Mouse (Mus musculus) kidney, postnatal 0 days (tissue): ENCODE measurements around the gene Pcid2. TPM values are rescaled to one million over a fixed set of nuclear protein-coding genes. Genes with fewer than 3 reads are reported as not detected.
A peak's percentile ranks its signal among the peaks of the same experiment; 100 is the strongest.
"Not testable (repeated sequence)": the region's sequence is repeated elsewhere in the genome, so short reads cannot be mapped to it uniquely, and the experiment has no call there.

Experiments used
- ATAC-seq: fragments of 200-750 bp; cut with Nextera tagmentation; replicated peaks from 2 replicates; pipeline ENCODE4 v1.8.0; 2017; ENCODE audit warnings: low read depth, moderate number of reproducible peaks, moderate TSS enrichment, moderate library complexity; ENCODE audit not compliant: low FRiP score
- DNase-seq: peaks from one replicate; pipeline ENCODE4 v3.0.0-alpha.2; 2016; ENCODE audit warnings: low spot score
- H3K27ac ChIP-seq: fragments of 300-500 bp; sonication (generic); 2 replicates; pipeline ENCODE4 v1.5.1; 2014; ENCODE audit warnings: mild to moderate bottlenecking
- H3K27me3 ChIP-seq: fragments of 300-500 bp; sonication (generic); 2 replicates; pipeline ENCODE4 v1.6.1; 2014; ENCODE audit warnings: low read length, mixed read lengths; ENCODE audit not compliant: insufficient read depth
- H3K36me3 ChIP-seq: fragments of 300-500 bp; sonication (generic); 2 replicates; pipeline ENCODE4 v1.6.1; 2014; ENCODE audit warnings: low read length, mixed read lengths; ENCODE audit not compliant: insufficient read depth
- H3K4me1 ChIP-seq: fragments of 300-500 bp; sonication (generic); replicated peaks from 2 replicates; pipeline ENCODE4 v1.6.1; 2014; ENCODE audit warnings: antibody characterized with exemption, low read length, mixed read lengths; ENCODE audit not compliant: insufficient read depth
- H3K4me2 ChIP-seq: fragments of 300-500 bp; sonication (generic); 2 replicates; pipeline ENCODE4 v1.6.1; 2014; ENCODE audit warnings: mild to moderate bottlenecking, low read length, moderate library complexity, mixed read lengths
- H3K4me3 ChIP-seq: fragments of 300-500 bp; sonication (generic); replicated peaks from 2 replicates; pipeline ENCODE4 v1.5.1; 2014; ENCODE audit warnings: low read depth, low read length
- H3K9ac ChIP-seq: fragments of 300-500 bp; sonication (generic); 2 replicates; pipeline ENCODE4 v1.6.1; 2014; ENCODE audit warnings: low read depth, low read length
- H3K9me3 ChIP-seq: fragments of 300-500 bp; sonication (generic); replicated peaks from 2 replicates; pipeline ENCODE4 v1.6.1; 2016; ENCODE audit warnings: low read length, inconsistent platforms, mixed read lengths
- CTCF ChIP-seq: IDR thresholded peaks from 2 replicates; pipeline ENCODE4 v1.5.1; 2016; ENCODE audit warnings: antibody characterized with exemption, low read depth, mild to moderate bottlenecking, moderate library complexity
- WGBS: fragments of 180-500 bp; shearing (Covaris S2); extraction: QIAGEN DNeasy Blood & Tissue Kit; methylation state at CpG from one replicate; pipeline ENCODE4 v1.1.7; 2014; 5-methylcytosine and 5-hydroxymethylcytosine counted together
- polyA plus RNA-seq: library from polyadenylated mRNA; unstranded; fragments of >200 nt; fragmentation: Nextera tagmentation; extraction: Ambion mirVana; gene quantifications from 2 replicates; pipeline ENCODE4 v1.2.1, GENCODE M21; 2015

Gene Pcid2
- polyA plus RNA-seq, 1 experiment from 2014 or later, result 26.4 TPM

DNA sequence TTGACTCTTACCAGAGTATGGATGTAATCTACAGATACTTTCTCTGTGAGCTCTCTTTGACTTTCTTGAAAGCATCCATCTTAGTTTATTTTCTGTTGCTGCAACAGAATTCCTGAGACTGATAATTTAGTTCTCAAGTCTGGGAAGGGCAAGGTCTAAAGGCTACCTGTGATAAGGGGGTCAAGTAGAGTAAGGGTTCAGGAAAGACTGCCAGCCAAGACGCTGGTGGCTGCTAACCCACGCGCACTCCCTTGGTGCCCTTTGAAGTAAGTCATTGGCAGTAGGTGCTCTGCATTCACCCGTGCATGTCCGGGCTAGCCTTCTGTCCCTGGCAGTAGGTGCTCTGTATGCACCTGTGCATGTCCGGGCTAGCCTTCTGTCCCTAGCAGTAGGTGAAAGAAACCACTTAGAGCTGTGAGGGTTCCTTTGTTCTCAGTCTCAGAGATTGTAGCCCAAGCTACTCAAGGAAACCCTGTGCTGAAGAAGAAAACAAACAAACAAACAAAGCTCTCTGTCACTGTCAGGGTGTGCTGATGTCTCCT is 34.5 kb upstream of the Pcid2 start:
- TF ChIP-seq CTCF, result no peak
- no peak overlapping the region for H3K9ac ChIP-seq
- DNase-seq (no peak), ATAC-seq (no peak)
- no peak overlapping the region for H3K4me3 ChIP-seq
- WGBS, result 92% methylated on average over 6 of the region's 6 CpGs
- no peak overlapping the region for H3K27ac ChIP-seq
- no peaks in the 10 kb centered on the region for H3K27me3 ChIP-seq
- H3K9me3 ChIP-seq, result no peaks in the 10 kb centered on the region
- peaks cover 91% of the 10 kb centered on the region for H3K36me3 ChIP-seq
- H3K4me1 ChIP-seq, result no peaks in the 10 kb centered on the region
- no peak overlapping the region for H3K4me2 ChIP-seq

DNA sequence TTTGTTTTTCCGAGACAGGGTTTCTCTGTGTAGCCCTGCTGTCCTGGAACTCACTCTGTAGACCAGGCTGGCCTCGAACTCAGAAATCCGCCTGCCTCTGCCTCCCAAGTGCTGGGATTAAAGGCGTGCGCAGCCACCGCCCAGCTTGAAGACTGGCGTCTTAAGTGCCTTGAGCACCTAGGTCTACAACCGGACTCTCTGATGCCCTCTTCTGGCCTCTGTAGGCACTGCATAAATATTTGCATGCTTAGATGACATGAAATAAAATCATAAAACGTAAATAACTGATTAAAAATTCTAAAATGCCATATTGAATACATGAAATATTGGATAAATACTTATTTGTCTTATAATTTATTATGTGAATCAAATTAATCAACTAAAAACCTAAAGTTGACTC is 27.0 kb upstream of the Pcid2 start:
- not testable (repeated sequence) for H3K4me3 ChIP-seq, H3K9ac ChIP-seq, H3K4me1 ChIP-seq, H3K27ac ChIP-seq, ATAC-seq, H3K4me2 ChIP-seq, H3K27me3 ChIP-seq, H3K9me3 ChIP-seq
- peak; percentile 54 for DNase-seq
- peak; percentile 76 for TF ChIP-seq CTCF
- H3K36me3 ChIP-seq, result peaks cover 67% of the 10 kb centered on the region
- 69% methylated on average over 9 of the region's 9 CpGs for WGBS

DNA sequence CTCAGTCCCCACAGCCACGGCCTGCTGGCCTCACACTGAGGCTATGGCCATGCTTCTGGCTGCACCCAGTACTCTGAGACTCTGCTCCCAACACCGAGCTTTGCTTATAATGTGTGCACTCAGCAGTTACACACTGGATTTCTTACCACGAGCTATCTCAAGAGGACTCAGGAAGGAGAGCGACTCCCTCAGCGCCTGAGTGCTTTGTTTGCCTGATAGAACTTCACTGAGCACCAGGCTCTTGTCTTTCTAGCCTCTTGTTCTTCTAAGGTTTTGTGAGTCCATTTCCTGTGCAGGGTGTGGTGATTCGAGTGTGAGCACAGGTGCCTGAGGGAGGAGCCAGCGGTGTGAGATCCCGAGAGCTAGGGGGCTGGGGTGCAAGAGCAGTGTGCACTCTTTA is 19.6 kb upstream of the Pcid2 start:
- no peak for ATAC-seq
- DNase-seq, result no peak
- H3K27ac ChIP-seq, result no peak overlapping the region
- WGBS, result 95% methylated on average over 8 of the region's 8 CpGs
- H3K9me3 ChIP-seq, result no peaks in the 10 kb centered on the region
- H3K9ac ChIP-seq, result no peak overlapping the region
- H3K27me3 ChIP-seq, result no peaks in the 10 kb centered on the region
- H3K36me3 ChIP-seq, result peaks cover 47% of the 10 kb centered on the region
- no peaks in the 10 kb centered on the region for H3K4me1 ChIP-seq
- no peak overlapping the region for H3K4me2 ChIP-seq
- no peak for TF ChIP-seq CTCF
- H3K4me3 ChIP-seq, result no peak overlapping the region

- WGBS, result 90% methylated on average over 7 of the region's 7 CpGs
- ATAC-seq, result no peak
- no peak for TF ChIP-seq CTCF
- H3K9ac ChIP-seq, result no peak overlapping the region
- no peaks in the 10 kb centered on the region for H3K4me1 ChIP-seq
- no peaks in the 10 kb centered on the region for H3K9me3 ChIP-seq
- H3K27ac ChIP-seq, result no peak overlapping the region
- H3K36me3 ChIP-seq, result peaks cover 47% of the 10 kb centered on the region
- no peaks in the 10 kb centered on the region for H3K27me3 ChIP-seq
- H3K4me2 ChIP-seq, result no peak overlapping the region
- no peak overlapping the region for H3K4me3 ChIP-seq
- DNase-seq, result no peak
Measured at GRCm38 (mm10) chr8:13122887-13123421, 17.7 kb upstream of the Pcid2 start.

DNA sequence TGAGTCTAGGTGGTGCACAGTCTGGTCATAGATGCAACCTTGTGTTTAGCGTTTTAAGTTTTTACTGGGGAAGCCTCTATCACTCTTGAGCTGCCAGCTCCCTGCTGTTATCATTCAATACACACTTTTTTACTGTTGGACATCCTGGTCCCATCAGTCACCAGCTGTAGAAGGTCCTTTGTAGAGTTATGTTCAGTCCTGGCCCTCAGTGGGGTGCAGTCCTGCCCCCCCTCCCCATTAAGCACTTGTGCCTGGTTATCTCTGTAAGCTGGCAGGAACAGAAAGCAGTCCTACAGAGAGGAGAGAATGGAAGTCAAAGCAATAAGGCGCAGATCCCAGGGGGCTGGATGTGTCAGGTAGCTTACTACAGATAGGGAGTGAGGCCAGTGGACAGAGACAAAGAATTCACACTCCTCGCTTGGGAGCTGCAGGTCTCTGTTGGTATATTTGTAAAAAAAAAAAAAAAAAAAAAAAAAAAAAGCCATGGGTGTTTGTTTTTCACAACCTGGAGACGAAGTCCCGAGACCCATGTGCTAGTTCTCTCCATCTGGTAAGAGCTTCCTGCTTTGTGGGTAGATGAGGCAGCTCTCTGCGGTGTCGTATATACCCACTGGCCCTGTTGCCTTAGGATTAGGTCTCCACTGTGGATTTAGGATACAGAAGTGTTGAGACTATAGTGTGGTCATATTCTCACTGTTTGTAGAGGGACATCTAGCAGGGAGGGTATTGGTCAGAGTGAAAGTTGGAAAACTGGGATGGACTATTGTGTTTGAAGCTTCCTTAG is 15.8 kb upstream of the Pcid2 start:
- H3K4me1 ChIP-seq, result no peaks in the 10 kb centered on the region
- H3K27ac ChIP-seq, result no peak overlapping the region
- H3K36me3 ChIP-seq, result peaks cover 39% of the 10 kb centered on the region
- DNase-seq, result no peak
- no peak overlapping the region for H3K9ac ChIP-seq
- ATAC-seq, result no peak
- TF ChIP-seq CTCF, result no peak
- H3K9me3 ChIP-seq, result no peaks in the 10 kb centered on the region
- no peaks in the 10 kb centered on the region for H3K27me3 ChIP-seq
- 86% methylated on average over 7 of the region's 7 CpGs for WGBS
- H3K4me2 ChIP-seq, result no peak overlapping the region
- no peak overlapping the region for H3K4me3 ChIP-seq

- Histone ChIP-seq H3K4me1 (no peaks in the 10 kb centered on the region), H3K27me3 (no peaks in the 10 kb centered on the region), H3K9ac (no peak overlapping the region), H3K9me3 (no peaks in the 10 kb centered on the region), H3K4me3 (no peak overlapping the region), H3K4me2 (no peak overlapping the region), H3K36me3 (peaks cover 21% of the 10 kb centered on the region; the same call in 1 of the 2 replicates), H3K27ac (no peak overlapping the region)
- DNase-seq (no peak), ATAC-seq (no peak)
- 90% methylated on average over 3 of the region's 3 CpGs for WGBS
- no peak for TF ChIP-seq CTCF
Measured at GRCm38 (mm10) chr8:13118516-13118915, 13.3 kb upstream of the Pcid2 start.
